Mouse (Mus musculus) R1 (cell line): ENCODE measurements around the gene Capn8.

Source experiments
- DNase-seq: peaks from one replicate; pipeline ENCODE4 v3.0.0-alpha.2; 2018; ENCODE audit warnings: low read depth, low spot score

Capn8 gene

DNA sequence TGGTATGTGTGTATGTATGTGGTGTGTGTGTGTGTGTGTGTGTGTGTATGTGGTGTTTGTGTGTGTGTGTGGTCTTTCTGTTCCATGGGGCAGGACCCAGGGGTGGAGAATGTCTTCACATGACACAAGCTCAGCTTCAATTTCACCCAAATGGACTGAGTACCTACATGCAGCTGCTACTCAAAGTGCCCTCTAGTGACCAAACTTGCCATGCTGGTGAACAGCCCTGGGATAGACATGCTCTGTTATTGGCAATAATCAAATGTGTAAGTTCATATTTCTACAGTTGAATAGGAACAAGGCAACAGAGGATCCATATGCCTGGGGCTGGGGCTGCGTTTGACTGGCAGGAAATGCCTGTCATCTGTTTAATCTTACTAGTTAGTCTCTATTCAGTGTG is 50.7 kb downstream of the Capn8 start:
- no peak for DNase-seq

GRCm38 (mm10) chr1:182618200-182618947 is 53.6 kb downstream of the Capn8 start:
- DNase-seq, result no peak

- DNase-seq, result no peak
Observed at GRCm38 (mm10) chr1:182620470-182620869, 55.7 kb downstream of the Capn8 start.

- DNase-seq, result no peak
Observed at GRCm38 (mm10) chr1:182621256-182621655, 56.4 kb downstream of the Capn8 start.

- no peak for DNase-seq
Observed at GRCm38 (mm10) chr1:182626197-182626596, 61.4 kb downstream of the Capn8 start.

GRCm38 (mm10) chr1:182629228-182629627 is 64.4 kb downstream of the Capn8 start:
- DNase-seq, result no peak

- no peak for DNase-seq
Observed at GRCm38 (mm10) chr1:182633712-182634294, 69.0 kb downstream of the Capn8 start.

GRCm38 (mm10) chr1:182639016-182639415 is 74.2 kb downstream of the Capn8 start:
- no peak for DNase-seq

GRCm38 (mm10) chr1:182639456-182639855 is 74.6 kb downstream of the Capn8 start:
- no peak for DNase-seq

DNA sequence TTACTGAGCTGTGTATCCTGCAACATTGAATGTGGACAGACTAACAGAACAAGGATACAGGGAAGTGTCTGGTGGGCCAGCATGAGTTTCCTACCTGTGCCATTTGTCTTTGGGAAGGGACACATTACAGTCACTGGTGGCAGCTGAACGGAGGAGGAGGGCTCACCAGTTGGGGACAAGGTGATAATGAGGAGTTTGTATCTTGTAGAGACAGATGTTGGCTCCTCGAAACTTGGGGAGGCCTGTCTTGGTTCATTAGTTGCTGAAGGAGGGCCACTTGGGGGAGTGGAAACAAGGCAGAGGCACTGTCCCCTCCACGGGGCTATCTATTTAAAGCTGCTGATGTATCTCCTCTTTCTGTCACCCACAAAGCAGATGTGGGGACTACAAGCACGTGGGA is 75.3 kb downstream of the Capn8 start:
- DNase-seq, result no peak

DNA sequence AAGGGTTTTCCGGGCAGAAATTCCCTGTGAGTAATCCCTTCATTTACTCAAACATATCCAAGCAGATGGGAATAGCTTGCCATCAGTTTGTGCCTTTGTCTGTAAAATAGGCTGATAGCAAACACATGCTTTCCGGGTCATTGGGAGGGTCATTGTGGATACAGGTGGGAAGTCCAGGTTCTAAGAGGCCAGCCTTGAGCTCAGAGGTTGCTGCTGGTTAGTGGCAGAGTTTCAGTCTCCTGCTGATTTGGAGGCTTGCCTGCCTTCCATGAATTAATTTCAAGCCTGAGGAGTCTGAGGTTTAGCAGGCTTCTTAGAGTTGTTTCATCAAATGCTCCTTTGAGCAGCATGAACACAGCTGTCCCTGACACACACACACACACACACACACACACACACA is 78.0 kb downstream of the Capn8 start:
- DNase-seq, result no peak

GRCm38 (mm10) chr1:182644418-182644817 is 79.6 kb downstream of the Capn8 start:
- DNase-seq, result peak; percentile 78

DNA sequence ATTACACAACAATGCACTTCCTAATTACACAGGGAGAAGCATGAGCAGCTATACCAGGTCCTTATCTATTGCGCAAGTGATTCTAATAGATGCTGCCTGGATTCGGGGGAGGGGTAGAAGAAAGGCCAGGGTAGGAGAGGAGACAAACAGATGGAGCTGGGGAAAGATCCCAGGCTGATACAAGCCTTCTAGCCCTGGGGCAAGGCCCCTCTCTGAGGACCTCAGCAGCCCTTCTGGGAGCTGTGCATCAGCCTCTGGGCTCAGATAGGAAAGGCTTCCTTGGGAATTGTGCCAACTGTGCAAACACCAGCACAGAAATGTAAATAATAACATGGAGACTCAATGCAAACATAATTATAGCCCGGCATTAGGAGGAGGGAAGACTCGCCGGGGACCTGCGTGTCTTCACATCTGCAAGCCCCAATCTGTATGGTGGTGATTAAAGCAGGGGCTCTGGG is 80.4 kb downstream of the Capn8 start:
- no peak for DNase-seq

DNA sequence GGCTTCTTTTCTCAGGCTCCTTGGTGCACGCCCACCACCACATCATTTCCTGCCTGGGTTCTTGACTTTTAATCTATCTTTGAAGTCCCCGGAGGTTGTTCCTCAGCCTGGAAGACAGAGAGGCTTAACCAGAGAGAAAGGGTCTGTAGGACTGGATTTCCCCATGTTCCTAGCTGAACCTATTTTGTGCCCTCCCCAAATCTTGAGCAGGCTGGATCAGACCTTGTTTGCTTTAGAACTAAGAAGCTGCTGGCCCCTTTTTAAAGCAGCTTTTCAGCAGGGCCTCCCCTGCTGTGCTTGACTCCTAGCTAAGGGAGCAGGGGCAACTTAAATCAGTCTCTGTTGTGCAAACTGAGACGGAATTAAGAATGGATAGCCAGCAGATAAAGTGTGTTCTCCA is 82.0 kb downstream of the Capn8 start:
- DNase-seq, result peak; percentile 52

- DNase-seq, result peak; percentile 69
Observed at GRCm38 (mm10) chr1:182657760-182658159, 93.0 kb downstream of the Capn8 start.

DNA sequence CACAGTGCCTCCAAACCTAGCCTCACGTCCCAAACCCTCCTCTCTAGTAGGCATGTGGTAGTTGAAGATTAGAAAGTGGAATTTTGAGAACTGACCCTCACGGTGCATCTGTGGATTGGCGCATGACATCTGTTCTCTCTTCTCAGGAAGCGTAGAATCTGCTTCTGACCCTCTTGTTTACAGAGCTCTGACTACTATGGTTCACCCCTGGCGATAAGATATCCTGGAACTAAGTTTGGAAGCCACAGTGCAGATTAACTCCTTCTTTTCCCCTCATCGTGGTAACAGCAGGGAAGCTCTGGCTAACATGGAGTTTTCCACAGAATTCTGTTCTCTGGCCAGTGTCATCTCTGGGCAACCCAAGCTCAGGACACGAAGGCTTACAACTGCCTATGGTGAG is 95.6 kb downstream of the Capn8 start:
- DNase-seq, result no peak

GRCm38 (mm10) chr1:182663671-182664070 is 98.9 kb downstream of the Capn8 start:
- peak; percentile 15 for DNase-seq

GRCm38 (mm10) chr1:182664841-182665240 is 100.0 kb downstream of the Capn8 start:
- DNase-seq, result peak; percentile 65

DNA sequence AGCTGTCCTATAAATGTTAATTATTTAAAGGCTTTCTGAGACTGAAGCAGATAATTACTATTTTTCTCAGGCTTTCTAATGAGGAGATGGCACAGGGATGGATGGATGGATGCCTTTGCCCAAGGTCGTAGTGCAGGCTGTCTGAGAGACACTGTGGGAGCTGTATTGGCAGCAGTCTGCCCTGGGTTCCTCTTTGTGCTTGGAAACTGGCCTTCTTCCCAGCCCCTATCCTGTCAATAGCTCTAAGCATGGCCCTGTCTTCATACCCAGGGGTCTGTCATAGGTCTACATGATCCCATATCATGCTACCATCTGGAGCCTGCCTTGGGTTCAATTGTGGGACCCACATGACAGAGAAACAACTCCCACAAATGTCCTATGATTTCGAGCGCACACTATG is 102.5 kb downstream of the Capn8 start:
- DNase-seq, result no peak

- DNase-seq, result peak; percentile 53
Observed at GRCm38 (mm10) chr1:182669741-182670140, 104.9 kb downstream of the Capn8 start.

DNA sequence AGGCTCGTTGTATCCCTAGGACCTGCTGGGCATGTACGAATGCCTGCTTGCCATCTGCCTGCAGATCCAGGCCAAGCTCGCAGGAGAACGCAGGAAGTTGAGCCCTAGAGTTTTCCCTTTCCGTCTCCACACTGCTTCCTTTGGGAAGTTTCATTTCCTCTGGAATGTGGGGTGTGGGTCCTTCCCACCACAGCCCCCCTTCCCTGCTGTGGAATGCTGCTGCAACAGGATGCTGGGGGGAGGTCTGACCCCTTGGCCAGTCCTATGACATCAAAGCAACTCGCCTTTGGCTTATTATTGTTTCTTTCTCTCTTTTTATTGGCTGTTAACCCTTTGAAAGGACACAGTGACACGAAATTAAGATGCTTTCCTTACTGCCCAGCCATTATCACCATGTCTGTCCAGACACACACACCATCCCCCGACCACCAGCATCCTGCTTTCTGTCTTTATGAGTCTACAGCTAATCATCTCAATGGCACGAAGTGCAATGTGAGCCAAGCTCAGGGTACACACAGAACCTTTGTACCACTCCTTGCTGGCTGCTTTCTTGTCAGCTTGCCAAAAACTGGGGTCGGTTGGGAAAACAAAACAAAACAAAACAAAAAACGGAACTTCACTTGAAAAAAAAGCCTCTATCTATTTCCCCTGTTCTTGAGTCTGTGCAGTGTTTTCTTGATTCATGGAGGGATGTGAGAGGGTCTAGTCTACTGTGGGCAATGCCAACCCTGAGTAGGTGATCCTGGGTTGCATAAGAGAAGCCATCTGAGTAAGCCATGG is 105.9 kb downstream of the Capn8 start:
- peak; percentile 83 for DNase-seq

- no peak for DNase-seq
Observed at GRCm38 (mm10) chr1:182671343-182671624, 106.5 kb downstream of the Capn8 start.

- no peak for DNase-seq
Observed at GRCm38 (mm10) chr1:182675346-182675745, 110.5 kb downstream of the Capn8 start.
